Mouse (Mus musculus): ENCODE results near the gene Muc13. TPM values are rescaled to one million over a fixed set of nuclear protein-coding genes. Genes with fewer than 3 reads are reported as not detected.

Gene Muc13
- polyA plus RNA-seq, 1 experiment from 2014 or later: 0.10 TPM

- Histone ChIP-seq H3K27me3 (ENCODE audit: low read depth, poor library complexity, severe bottlenecking) (no peaks in the 10 kb centered on the region), H3K4me3 (no peak overlapping the region), H3K4me1 (peaks cover 12% of the 10 kb centered on the region), H3K27ac (replicated peaks) (no peak overlapping the region), H3K36me3 (no peaks in the 10 kb centered on the region), H3K9me3 (replicated peaks) (no peaks in the 10 kb centered on the region)
- 77% methylated on average over 5 of the region's 5 CpGs for WGBS
- no peak for DNase-seq (ENCODE audit: low spot score)
These were observed 69.4 kb downstream of the Muc13 start for GRCm38 (mm10) chr16:33863208-33863751.

Other genes with a start within 250 kb of the Muc13 start
- 34.3 and 45.7 TPM in 2 replicates for gene Heg1, start 109.7 kb upstream of the Muc13 start, polyA plus RNA-seq (2016; fragmentation: Nextera tagmentation; extraction: Ambion mirVana)
- 9.0 and 13.6 TPM in 2 replicates for gene Itgb5, start 35.6 kb downstream of the Muc13 start, polyA plus RNA-seq (2016; fragmentation: Nextera tagmentation; extraction: Ambion mirVana)
- gene Umps, start 173.0 kb downstream of the Muc13 start, polyA plus RNA-seq (2016; fragmentation: Nextera tagmentation; extraction: Ambion mirVana): 82.5 and 95.8 TPM in 2 replicates